Mouse (Mus musculus): Measurements from ENCODE around the gene Tmem131.

Tmem131 gene

GRCm38 (mm10) chr1:36879154-36879553 is 64.3 kb downstream of the Tmem131 start:
- DNase-seq: no peak

DNA sequence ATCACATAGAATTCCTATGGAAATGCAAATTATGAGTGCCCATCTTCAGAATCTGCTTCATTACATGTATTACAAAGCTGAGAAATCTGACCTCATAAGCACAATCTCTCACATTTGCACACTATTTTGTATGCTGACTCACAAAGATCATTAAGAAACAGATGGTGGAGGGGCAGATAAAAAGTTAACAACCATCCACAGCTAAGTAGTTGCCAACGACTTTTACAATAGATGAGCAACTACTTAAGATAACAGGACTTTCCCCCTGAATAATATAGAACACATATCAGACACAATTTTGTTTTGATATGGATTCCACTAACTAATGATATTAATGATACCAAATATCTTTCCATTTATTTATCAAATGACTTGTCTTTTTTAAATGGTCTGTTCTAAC is 66.3 kb downstream of the Tmem131 start:
- no peak for DNase-seq

- DNase-seq: no peak
Measured at GRCm38 (mm10) chr1:36874874-36875561, 68.4 kb downstream of the Tmem131 start.

- DNase-seq: no peak
Measured at GRCm38 (mm10) chr1:36871238-36871637, 72.2 kb downstream of the Tmem131 start.

DNA sequence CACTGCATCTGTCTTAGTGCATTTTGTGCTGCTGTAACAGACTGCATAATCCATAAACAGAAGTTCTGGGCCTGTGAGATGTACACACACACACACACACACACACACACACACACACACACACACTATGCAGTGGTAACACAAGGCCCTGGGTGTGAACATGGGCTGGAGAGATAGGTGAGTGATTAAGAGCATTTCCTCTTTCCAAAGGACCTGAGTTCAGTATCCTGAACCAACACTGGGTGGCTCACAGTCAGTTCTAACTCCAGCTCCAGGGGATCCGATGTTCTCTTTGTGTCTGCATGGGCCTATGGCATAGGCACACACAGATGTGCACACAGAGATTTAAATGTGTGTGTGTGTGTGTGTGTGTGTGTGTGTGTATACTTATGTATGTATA is 72.9 kb downstream of the Tmem131 start:
- DNase-seq: no peak

DNA sequence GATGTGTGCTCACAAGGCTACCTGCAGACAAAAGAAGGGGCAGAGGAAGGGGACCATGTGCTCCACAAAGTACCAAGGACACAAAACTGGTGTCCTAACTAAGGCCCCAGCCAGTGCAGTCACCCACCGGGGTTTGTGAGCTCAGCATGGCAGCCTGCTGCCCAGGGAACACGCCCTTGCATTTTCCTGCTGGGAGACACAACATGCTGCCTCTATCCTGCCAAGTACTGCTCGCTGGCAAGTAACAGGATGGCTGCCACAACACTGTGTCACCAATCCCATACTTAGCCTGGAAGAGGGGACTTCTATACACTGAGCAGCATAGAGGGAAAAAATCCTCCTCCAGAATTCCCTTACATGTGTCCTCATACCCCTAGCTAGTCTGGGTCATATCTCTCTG is 78.7 kb downstream of the Tmem131 start:
- DNase-seq: no peak

- no peak for DNase-seq
Measured at GRCm38 (mm10) chr1:36861775-36862174, 81.7 kb downstream of the Tmem131 start.

- no peak for DNase-seq
Measured at GRCm38 (mm10) chr1:36860876-36861275, 82.6 kb downstream of the Tmem131 start.

- DNase-seq: no peak
Measured at GRCm38 (mm10) chr1:36860431-36860849, 83.0 kb downstream of the Tmem131 start.

DNA sequence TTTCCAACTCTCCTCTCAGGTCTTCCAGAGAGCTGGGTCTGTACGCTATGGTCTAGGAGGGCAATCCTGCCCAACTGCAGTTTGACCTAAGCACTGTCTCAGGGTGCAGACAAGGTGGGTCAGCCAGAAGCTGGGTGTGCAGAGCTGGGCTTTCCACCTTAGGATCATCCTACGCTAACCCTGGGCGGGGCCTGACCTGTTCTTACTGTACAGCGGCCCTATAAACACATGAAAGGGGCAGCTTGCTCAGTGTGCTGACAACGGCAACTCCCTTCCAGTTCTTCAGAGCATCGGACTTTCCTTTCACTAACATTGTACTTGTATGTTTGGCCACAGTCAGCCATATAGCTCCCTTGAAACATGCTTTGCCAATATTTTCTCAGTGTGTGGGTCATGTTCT is 86.4 kb downstream of the Tmem131 start:
- no peak for DNase-seq

DNA sequence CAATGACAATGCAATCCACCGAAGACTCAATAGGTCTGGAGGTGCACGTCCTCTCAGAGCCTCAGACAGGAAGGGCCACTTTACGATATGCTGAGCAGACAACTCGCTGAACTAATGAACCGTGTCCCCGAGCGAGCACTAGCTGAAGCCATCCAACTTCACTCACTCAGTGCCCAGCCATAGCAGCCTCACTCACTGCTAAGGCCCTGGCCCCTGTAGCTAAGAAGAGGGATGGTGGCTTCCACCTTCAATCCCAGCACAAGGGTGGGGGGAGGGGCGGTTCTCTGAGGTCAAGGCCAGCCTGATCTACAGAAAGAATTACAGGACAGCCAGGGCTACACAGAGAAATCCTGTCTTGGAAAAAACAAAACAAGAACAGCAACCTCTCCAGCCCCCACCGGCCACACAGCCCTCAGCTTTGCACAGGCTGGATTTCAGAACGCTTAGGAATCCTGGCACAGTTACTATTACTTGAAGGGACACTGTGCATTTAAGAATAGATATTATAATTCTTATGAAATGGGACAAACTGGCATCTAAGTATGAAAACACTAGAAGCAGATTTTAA is 89.2 kb downstream of the Tmem131 start:
- no peak for DNase-seq

GRCm38 (mm10) chr1:36852085-36852484 is 91.4 kb downstream of the Tmem131 start:
- DNase-seq: no peak

DNA sequence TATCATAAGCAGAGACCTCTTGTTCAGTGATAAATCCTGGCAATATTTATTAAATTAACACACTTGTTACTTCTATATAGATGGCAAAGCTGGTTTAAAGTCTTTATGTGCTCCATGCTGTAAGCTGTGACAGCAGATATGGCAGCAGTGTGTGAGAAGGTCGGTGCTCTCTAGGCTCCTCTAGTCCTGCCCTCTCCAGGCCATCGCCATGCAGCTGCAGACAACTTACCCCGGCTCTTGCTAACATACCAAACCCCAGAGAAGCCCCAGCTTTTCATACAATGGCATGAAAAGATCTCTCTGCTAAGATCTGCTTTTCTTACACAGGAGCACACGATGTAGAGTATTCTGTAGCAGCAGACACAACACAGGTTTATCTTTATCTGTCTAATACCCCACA is 92.1 kb downstream of the Tmem131 start:
- no peak for DNase-seq

DNA sequence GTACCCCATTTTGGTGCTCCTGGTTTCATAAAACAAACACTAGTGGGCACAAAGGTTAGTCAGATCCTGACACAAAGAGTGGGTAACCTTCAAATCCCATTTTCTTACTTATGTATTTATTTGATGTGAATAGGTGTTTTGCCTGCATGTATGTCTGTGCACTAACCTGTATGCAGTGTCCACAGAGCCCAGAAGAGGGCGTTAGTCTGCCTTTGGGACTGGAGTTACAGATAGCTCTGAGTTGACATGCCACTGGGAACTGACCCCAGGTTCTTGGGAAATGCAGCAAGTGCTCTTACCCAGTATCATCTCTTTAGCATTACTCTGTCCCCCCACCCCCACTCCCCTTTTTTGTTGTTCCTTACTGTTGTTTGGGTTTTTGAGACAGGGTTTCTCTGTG is 95.4 kb downstream of the Tmem131 start:
- no peak for DNase-seq

GRCm38 (mm10) chr1:36847276-36847675 is 96.2 kb downstream of the Tmem131 start:
- no peak for DNase-seq

- DNase-seq: no peak
Measured at GRCm38 (mm10) chr1:36845031-36845430, 98.4 kb downstream of the Tmem131 start.

- DNase-seq: no peak
Measured at GRCm38 (mm10) chr1:36841806-36842205, 101.7 kb downstream of the Tmem131 start.

DNA sequence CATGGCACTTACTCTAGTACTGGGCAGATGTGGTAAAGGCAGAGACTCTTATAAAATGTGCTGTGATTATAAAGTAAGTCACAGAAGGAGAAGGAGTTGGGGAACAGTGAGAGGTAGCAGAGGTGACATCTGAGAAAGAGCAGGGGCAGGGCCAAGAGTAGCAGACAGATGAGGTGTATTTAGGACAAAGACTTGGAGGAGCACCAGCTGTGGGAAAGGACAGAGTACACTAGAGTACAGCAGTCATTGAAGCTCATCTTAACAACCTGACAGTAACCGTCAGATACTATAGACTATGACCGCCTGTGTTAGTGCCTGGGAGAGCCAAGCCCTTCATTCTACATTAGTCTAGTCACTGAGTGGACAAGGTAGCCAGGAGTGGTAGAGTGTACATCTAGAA is 102.5 kb downstream of the Tmem131 start:
- no peak for DNase-seq

DNA sequence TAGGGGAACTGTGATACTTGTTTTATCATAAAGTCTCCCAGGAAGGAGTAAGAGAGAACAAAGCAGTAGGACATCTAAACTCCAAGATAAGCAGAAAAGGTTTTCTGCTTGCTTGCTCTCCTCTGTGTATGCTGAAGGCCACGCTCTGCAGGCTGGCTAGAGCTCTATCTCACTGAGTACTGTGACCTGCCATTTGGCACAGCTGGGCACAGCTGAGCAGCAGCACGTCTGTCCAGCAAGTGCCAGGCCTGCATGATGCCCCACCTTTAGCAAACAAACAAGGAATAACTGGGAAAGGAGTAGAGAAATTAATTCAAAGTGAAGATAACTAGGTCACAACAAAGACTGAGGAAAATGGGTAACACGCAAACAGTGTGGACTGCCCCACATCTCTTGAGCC is 103.6 kb downstream of the Tmem131 start:
- DNase-seq: no peak

GRCm38 (mm10) chr1:36836274-36836954 is 107.1 kb downstream of the Tmem131 start:
- no peak for DNase-seq

DNA sequence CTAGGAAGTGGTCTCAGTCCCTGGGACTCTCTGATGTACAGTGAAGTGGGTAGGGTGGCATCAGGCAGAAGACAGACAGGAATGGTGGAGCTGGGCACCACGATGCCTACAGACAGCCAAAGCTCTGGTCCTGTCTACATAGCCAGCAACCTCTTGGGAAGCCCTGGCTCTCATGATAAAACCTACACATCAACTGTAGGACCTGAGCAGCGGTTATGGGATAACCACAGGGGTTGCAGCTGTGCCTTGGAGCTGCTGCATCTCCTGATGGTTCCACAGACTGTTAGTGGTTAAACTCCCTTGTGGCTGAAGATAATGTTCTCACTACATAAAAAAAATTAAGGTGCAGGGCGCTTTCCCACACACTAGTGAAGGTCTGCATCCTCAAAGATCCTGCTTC is 107.9 kb downstream of the Tmem131 start:
- DNase-seq: no peak

DNA sequence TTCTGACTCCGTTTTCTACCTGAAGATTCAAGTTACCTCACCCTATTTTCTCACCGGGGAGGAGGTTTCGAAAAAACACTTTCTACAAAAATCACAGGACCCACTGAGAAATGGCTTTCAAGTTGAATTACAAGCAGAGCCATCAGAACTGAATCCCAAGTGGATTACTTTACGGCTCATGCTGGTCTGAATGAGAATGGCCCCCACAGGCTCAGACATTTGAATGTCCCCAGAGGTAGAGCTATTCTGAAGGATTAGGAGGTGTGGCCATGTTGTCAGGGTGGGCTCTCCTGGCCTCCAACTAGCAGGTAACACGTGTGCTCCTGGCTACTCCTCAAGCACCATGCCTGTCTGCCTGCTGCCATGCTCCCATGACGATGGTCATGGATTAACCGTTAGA is 109.4 kb downstream of the Tmem131 start:
- no peak for DNase-seq

- DNase-seq: peak; percentile 39 to 43
Measured at GRCm38 (mm10) chr1:36830913-36831866, 112.3 kb downstream of the Tmem131 start.
